Mouse (Mus musculus) spleen, postnatal 14 days (tissue): ENCODE results near the gene Zfp42.

Experiments
- DNase-seq, 2 experiments: peaks; one replicate each; pipeline ENCODE4 v3.0.0; 2021 to 2022; ENCODE audit warnings: low spot score in 2 of 2

The Zfp42 gene

DNA sequence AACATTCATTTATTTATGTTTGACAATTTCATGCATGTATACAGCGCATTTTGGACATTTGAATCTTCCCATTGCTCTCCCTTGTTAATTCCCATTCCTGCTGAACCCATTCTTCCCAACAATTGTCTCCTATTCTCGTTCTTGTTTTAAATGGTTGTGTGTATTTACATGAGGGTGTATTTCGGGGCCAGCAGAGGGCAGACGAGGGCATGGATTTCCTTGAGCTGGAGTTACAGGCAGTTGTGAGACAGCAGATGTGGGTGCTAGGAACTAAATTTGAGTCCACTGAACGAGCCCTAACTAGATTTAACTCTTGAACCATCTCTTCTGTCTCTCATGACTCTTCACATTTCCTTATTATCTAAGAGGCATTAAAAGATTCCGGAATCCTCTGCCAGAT, 55.1 kb downstream of the Zfp42 start:
- no peak for DNase-seq

DNA sequence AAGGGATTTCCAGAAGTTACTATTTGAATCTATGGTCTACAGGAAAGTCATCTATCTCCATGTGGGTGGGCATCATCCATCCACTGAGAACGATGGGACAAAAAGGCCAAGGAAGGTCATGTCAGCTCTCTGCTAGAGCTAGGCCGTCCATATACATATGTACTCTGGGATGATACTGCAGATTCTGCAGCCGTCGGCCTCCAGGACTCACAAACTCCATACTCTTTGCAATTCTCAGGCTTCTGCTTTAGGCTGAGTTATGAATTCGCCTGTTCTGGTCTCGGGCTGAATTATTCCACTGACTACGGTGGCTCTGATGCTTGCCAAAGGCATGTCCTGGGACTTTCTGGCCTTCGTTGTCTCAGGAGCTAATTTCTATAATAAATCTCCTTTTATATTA, 58.1 kb downstream of the Zfp42 start:
- no peak for DNase-seq
